Mouse (Mus musculus) hindbrain, embryonic 16.5 days (tissue): ENCODE measurements around the gene Shf. TPM values are rescaled to one million over a fixed set of nuclear protein-coding genes. Genes with fewer than 3 reads are reported as not detected.
"Not testable (repeated sequence)": the region's sequence is repeated elsewhere in the genome, so short reads cannot be mapped to it uniquely, and the experiment has no call there.

Experiments used
- ATAC-seq: fragments of 200-750 bp; cut with Nextera tagmentation; 2 replicates; pipeline ENCODE4 v1.8.0; 2017; ENCODE audit warnings: moderate TSS enrichment, moderate library complexity
- H3K27ac ChIP-seq: fragments of 300-500 bp; sonication (generic); 2 replicates; pipeline ENCODE4 v1.5.1; 2014; ENCODE audit warnings: low read depth, mild to moderate bottlenecking, control low read depth, low read length, moderate library complexity
- H3K27me3 ChIP-seq: fragments of 300-500 bp; sonication (generic); replicated peaks from 2 replicates; pipeline ENCODE4 v1.6.1; 2014; ENCODE audit warnings: low read length; ENCODE audit not compliant: control insufficient read depth, insufficient read depth
- H3K36me3 ChIP-seq: fragments of 300-500 bp; sonication (generic); 2 replicates; pipeline ENCODE4 v1.6.1; 2014; ENCODE audit warnings: mild to moderate bottlenecking, low read length, moderate library complexity, mixed read lengths; ENCODE audit not compliant: control insufficient read depth, insufficient read depth
- H3K4me1 ChIP-seq: fragments of 300-500 bp; sonication (generic); 2 replicates; pipeline ENCODE4 v1.6.1; 2014; ENCODE audit warnings: low read depth, low read length; ENCODE audit not compliant: control insufficient read depth, insufficient read depth
- H3K4me2 ChIP-seq: fragments of 300-500 bp; sonication (generic); 2 replicates; pipeline ENCODE4 v1.6.1; 2014; ENCODE audit warnings: mild to moderate bottlenecking, low read length, control low read depth, moderate library complexity
- H3K4me3 ChIP-seq: fragments of 300-500 bp; sonication (generic); 2 replicates; pipeline ENCODE4 v1.5.1; 2014; ENCODE audit warnings: mild to moderate bottlenecking, low read length, control low read depth, moderate library complexity
- H3K9ac ChIP-seq: fragments of 300-500 bp; sonication (generic); 2 replicates; pipeline ENCODE4 v1.6.1; 2014; ENCODE audit warnings: low read depth, mild to moderate bottlenecking, control low read depth, low read length, moderate library complexity
- H3K9me3 ChIP-seq: fragments of 300-500 bp; sonication (generic); 2 replicates; pipeline ENCODE4 v1.6.1; 2014; ENCODE audit warnings: mild to moderate bottlenecking, low read length, moderate library complexity; ENCODE audit not compliant: control insufficient read depth
- WGBS: fragments of 180-500 bp; shearing (Covaris S2); extraction: QIAGEN DNeasy Blood & Tissue Kit; methylation state at CpG from one replicate; pipeline ENCODE4 v1.1.7; 2014; 5-methylcytosine and 5-hydroxymethylcytosine counted together
- polyA plus RNA-seq: library from polyadenylated mRNA; unstranded; fragments of >200 nt; fragmentation: Nextera tagmentation; extraction: Ambion mirVana; gene quantifications from 2 replicates; pipeline ENCODE4 v1.2.1, GENCODE M21; 2015

Shf gene
- 11.7 and 11.8 TPM in 2 replicates for polyA plus RNA-seq

- peaks cover 29% of the 10 kb centered on the region for H3K4me1 ChIP-seq
- peak; percentile 89 for ATAC-seq
- no peaks in the 10 kb centered on the region for H3K27me3 ChIP-seq
- H3K27ac ChIP-seq = peak within 1 kb of the TSS; percentile 66
- no peaks in the 10 kb centered on the region for H3K36me3 ChIP-seq
- no peaks in the 10 kb centered on the region for H3K9me3 ChIP-seq
- H3K9ac ChIP-seq = peak within 1 kb of the TSS; percentile 92
- H3K4me3 ChIP-seq = peak within 1 kb of the TSS; percentile 87
- under 1% methylated on average over 39 of the region's 54 CpGs for WGBS
- peak within 1 kb of the TSS; percentile 79 for H3K4me2 ChIP-seq
Measured at GRCm38 (mm10) chr2:122368995-122369739, at the start of gene Shf. Gene Shf (minus strand): TSS chr2:122369162.

- Histone ChIP-seq H3K4me3 (no peak overlapping the region), H3K27ac (no peak overlapping the region), H3K9ac (no peak overlapping the region), H3K36me3 (no peaks in the 10 kb centered on the region), H3K9me3 (no peaks in the 10 kb centered on the region), H3K4me1 (no peaks in the 10 kb centered on the region), H3K27me3 (no peaks in the 10 kb centered on the region), H3K4me2 (no peak overlapping the region)
- no peak for ATAC-seq
- WGBS = 82% methylated on average over 7 of the region's 7 CpGs
Measured at GRCm38 (mm10) chr2:122408928-122409327, 40.0 kb upstream of the Shf start.

GRCm38 (mm10) chr2:122407607-122408006 is 38.6 kb upstream of the Shf start:
- Histone ChIP-seq H3K4me1 (no peaks in the 10 kb centered on the region), H3K4me2 (no peak overlapping the region), H3K27me3 (no peaks in the 10 kb centered on the region), H3K9me3 (no peaks in the 10 kb centered on the region), H3K36me3 (no peaks in the 10 kb centered on the region), H3K27ac (no peak overlapping the region), H3K9ac (no peak overlapping the region), H3K4me3 (no peak overlapping the region)
- WGBS = 88% methylated on average over 2 of the region's 2 CpGs
- no peak for ATAC-seq

GRCm38 (mm10) chr2:122396150-122396549 is 27.2 kb upstream of the Shf start:
- no peaks in the 10 kb centered on the region for H3K36me3 ChIP-seq
- H3K4me1 ChIP-seq = no peaks in the 10 kb centered on the region
- ATAC-seq = no peak
- WGBS = 93% methylated on average over 1 of the region's 1 CpGs
- no peaks in the 10 kb centered on the region for H3K27me3 ChIP-seq
- H3K27ac ChIP-seq = no peak overlapping the region
- H3K9me3 ChIP-seq = no peaks in the 10 kb centered on the region
- no peak overlapping the region for H3K4me2 ChIP-seq
- no peak overlapping the region for H3K9ac ChIP-seq
- no peak overlapping the region for H3K4me3 ChIP-seq

- ATAC-seq, H3K9ac ChIP-seq, H3K27ac ChIP-seq, H3K4me2 ChIP-seq, H3K27me3 ChIP-seq, H3K4me1 ChIP-seq, H3K9me3 ChIP-seq, H3K36me3 ChIP-seq, H3K4me3 ChIP-seq: not testable (repeated sequence)
- 98% methylated on average over 3 of the region's 3 CpGs for WGBS
Measured at GRCm38 (mm10) chr2:122387135-122387534, 18.2 kb upstream of the Shf start.

- Histone ChIP-seq H3K4me2 (no peak overlapping the region), H3K36me3 (no peaks in the 10 kb centered on the region), H3K9me3 (no peaks in the 10 kb centered on the region), H3K4me1 (no peaks in the 10 kb centered on the region), H3K4me3 (no peak overlapping the region), H3K9ac (no peak overlapping the region), H3K27ac (no peak overlapping the region), H3K27me3 (no peaks in the 10 kb centered on the region)
- WGBS = 46% methylated on average over 3 of the region's 3 CpGs
- ATAC-seq = no peak
Measured at GRCm38 (mm10) chr2:122385095-122385494, 16.1 kb upstream of the Shf start.

- Histone ChIP-seq H3K4me2 (no peak overlapping the region), H3K36me3 (no peaks in the 10 kb centered on the region), H3K9ac (no peak overlapping the region), H3K9me3 (no peaks in the 10 kb centered on the region), H3K27ac (no peak overlapping the region), H3K4me1 (no peaks in the 10 kb centered on the region), H3K4me3 (no peak overlapping the region), H3K27me3 (no peaks in the 10 kb centered on the region)
- ATAC-seq = no peak
- 84% methylated on average over 6 of the region's 6 CpGs for WGBS
Measured at GRCm38 (mm10) chr2:122382121-122382520, 13.2 kb upstream of the Shf start.

- no peaks in the 10 kb centered on the region for H3K27me3 ChIP-seq
- H3K36me3 ChIP-seq = no peaks in the 10 kb centered on the region
- no peak overlapping the region for H3K9ac ChIP-seq
- no peak overlapping the region for H3K27ac ChIP-seq
- no peak overlapping the region for H3K4me2 ChIP-seq
- 77% methylated on average over 16 of the region's 16 CpGs for WGBS
- H3K4me1 ChIP-seq = no peaks in the 10 kb centered on the region
- H3K4me3 ChIP-seq = no peak overlapping the region
- H3K9me3 ChIP-seq = no peaks in the 10 kb centered on the region
- no peak for ATAC-seq
Measured at GRCm38 (mm10) chr2:122381329-122382103, 12.6 kb upstream of the Shf start.

GRCm38 (mm10) chr2:122380768-122381311 is 11.9 kb upstream of the Shf start:
- no peaks in the 10 kb centered on the region; the same call in 1 of the 2 replicates for H3K4me1 ChIP-seq
- H3K36me3 ChIP-seq = no peaks in the 10 kb centered on the region
- no peak overlapping the region for H3K27ac ChIP-seq
- peak overlapping the region; percentile 30 for H3K4me3 ChIP-seq
- peak overlapping the region; percentile 43 for H3K4me2 ChIP-seq
- WGBS = 5% methylated on average over 11 of the region's 11 CpGs
- H3K27me3 ChIP-seq = no peaks in the 10 kb centered on the region
- H3K9me3 ChIP-seq = no peaks in the 10 kb centered on the region
- no peak for ATAC-seq
- H3K9ac ChIP-seq = no peak overlapping the region
